Mouse (Mus musculus) embryonic facial prominence, embryonic 10.5 days (tissue): ENCODE measurements around the gene Urad. TPM values are rescaled to one million over a fixed set of nuclear protein-coding genes. Genes with fewer than 3 reads are reported as not detected.

Experiments used
- DNase-seq: peaks from one replicate; pipeline ENCODE4 v3.0.0-alpha.2; 2017; ENCODE audit warnings: low spot score
- H3K27ac ChIP-seq: fragments of 300-500 bp; sonication (generic); replicated peaks from 2 replicates; pipeline ENCODE4 v1.5.1; 2016; ENCODE audit warnings: mild to moderate bottlenecking
- H3K27me3 ChIP-seq: fragments of 300-500 bp; sonication (generic); replicated peaks from 2 replicates; pipeline ENCODE4 v1.6.1; 2016; ENCODE audit warnings: low read depth, mild to moderate bottlenecking; ENCODE audit not compliant: poor library complexity, severe bottlenecking
- H3K36me3 ChIP-seq: fragments of 300-500 bp; sonication (generic); replicated peaks from 2 replicates; pipeline ENCODE4 v1.6.1; 2016; ENCODE audit warnings: mild to moderate bottlenecking, moderate library complexity
- H3K4me1 ChIP-seq: fragments of 300-500 bp; sonication (generic); 2 replicates; pipeline ENCODE4 v1.6.1; 2016
- H3K4me3 ChIP-seq: fragments of 300-500 bp; sonication (generic); 2 replicates; pipeline ENCODE4 v1.5.1; 2016; ENCODE audit warnings: mild to moderate bottlenecking, moderate library complexity
- H3K9me3 ChIP-seq: fragments of 300-500 bp; sonication (generic); 2 replicates; pipeline ENCODE4 v1.6.1; 2016; ENCODE audit warnings: mild to moderate bottlenecking
- WGBS: fragments of 180-500 bp; shearing (Covaris S2); methylation state at CpG from one replicate; pipeline ENCODE4 v1.1.7; 2016; 5-methylcytosine and 5-hydroxymethylcytosine counted together
- polyA plus RNA-seq: library from polyadenylated mRNA; unstranded; fragments of >200 nt; fragmentation: Nextera tagmentation; extraction: Ambion mirVana; gene quantifications from 2 replicates; pipeline ENCODE4 v1.2.1, GENCODE M21; 2016

Gene Urad
- polyA plus RNA-seq, 1 experiment from 2014 or later: not detected

GRCm38 (mm10) chr5:147291764-147292505 lies 30.3 kb downstream of the Urad start:
- peak; percentile 8 for DNase-seq
- no peaks in the 10 kb centered on the region for H3K9me3 ChIP-seq
- WGBS: 33% methylated on average over 16 of the region's 16 CpGs
- no peak overlapping the region for H3K27ac ChIP-seq
- no peaks in the 10 kb centered on the region for H3K36me3 ChIP-seq
- H3K4me3 ChIP-seq: no peak overlapping the region
- peaks cover 9% of the 10 kb centered on the region; the same call in 1 of the 2 replicates for H3K4me1 ChIP-seq
- H3K27me3 ChIP-seq: peaks cover 82% of the 10 kb centered on the region

- Histone ChIP-seq H3K4me1 (no peaks in the 10 kb centered on the region), H3K9me3 (no peaks in the 10 kb centered on the region), H3K27me3 (peaks cover 63% of the 10 kb centered on the region), H3K36me3 (no peaks in the 10 kb centered on the region), H3K27ac (no peak overlapping the region), H3K4me3 (no peak overlapping the region)
- no peak for DNase-seq
- WGBS: 71% methylated on average over 4 of the region's 4 CpGs
These were observed 37.9 kb downstream of the Urad start for GRCm38 (mm10) chr5:147284365-147284764.

GRCm38 (mm10) chr5:147277547-147277925 lies 44.7 kb downstream of the Urad start:
- Histone ChIP-seq H3K27me3 (peaks cover 100% of the 10 kb centered on the region), H3K36me3 (no peaks in the 10 kb centered on the region), H3K4me3 (no peak overlapping the region), H3K4me1 (peaks cover 6% of the 10 kb centered on the region; the same call in 1 of the 2 replicates), H3K9me3 (0 out of 2 replicates have a peak, but pooled peaks cover 2% of the 10 kb centered on the region), H3K27ac (no peak overlapping the region)
- under 1% methylated on average over 13 of the region's 13 CpGs for WGBS
- DNase-seq: peak; percentile 20

- Histone ChIP-seq H3K27ac (no peak overlapping the region), H3K9me3 (0 out of 2 replicates have a peak, but pooled peaks cover 2% of the 10 kb centered on the region), H3K27me3 (peaks cover 100% of the 10 kb centered on the region), H3K4me1 (peaks cover 6% of the 10 kb centered on the region; the same call in 1 of the 2 replicates), H3K4me3 (no peak overlapping the region), H3K36me3 (no peaks in the 10 kb centered on the region)
- under 1% methylated on average over 18 of the region's 18 CpGs for WGBS
- peak; percentile 40 for DNase-seq
These were observed 45.3 kb downstream of the Urad start for GRCm38 (mm10) chr5:147276701-147277546.

- DNase-seq: no peak
- peaks cover 6% of the 10 kb centered on the region; the same call in 1 of the 2 replicates for H3K4me1 ChIP-seq
- peaks cover 100% of the 10 kb centered on the region for H3K27me3 ChIP-seq
- no peaks in the 10 kb centered on the region for H3K36me3 ChIP-seq
- no peak overlapping the region for H3K27ac ChIP-seq
- no peak overlapping the region for H3K4me3 ChIP-seq
- 0 out of 2 replicates have a peak, but pooled peaks cover 2% of the 10 kb centered on the region for H3K9me3 ChIP-seq
- WGBS: 12% methylated on average over 3 of the region's 3 CpGs
These were observed 46.5 kb downstream of the Urad start for GRCm38 (mm10) chr5:147275761-147276160.

GRCm38 (mm10) chr5:147274174-147275141 lies 47.8 kb downstream of the Urad start:
- H3K36me3 ChIP-seq: no peaks in the 10 kb centered on the region
- peaks cover 11% of the 10 kb centered on the region for H3K4me1 ChIP-seq
- H3K4me3 ChIP-seq: no peak overlapping the region
- H3K9me3 ChIP-seq: 0 out of 2 replicates have a peak, but pooled peaks cover 2% of the 10 kb centered on the region
- no peak overlapping the region for H3K27ac ChIP-seq
- peaks cover 100% of the 10 kb centered on the region for H3K27me3 ChIP-seq
- peak; percentile 58 for DNase-seq
- 1% methylated on average over 48 of the region's 48 CpGs for WGBS

GRCm38 (mm10) chr5:147272808-147273345 lies 49.4 kb downstream of the Urad start:
- peak; percentile 53 for DNase-seq
- Histone ChIP-seq H3K9me3 (0 out of 2 replicates have a peak, but pooled peaks cover 2% of the 10 kb centered on the region), H3K27ac (no peak overlapping the region), H3K4me3 (no peak overlapping the region), H3K27me3 (peaks cover 100% of the 10 kb centered on the region), H3K36me3 (no peaks in the 10 kb centered on the region), H3K4me1 (peaks cover 11% of the 10 kb centered on the region)
- WGBS: 2% methylated on average over 10 of the region's 10 CpGs

- H3K9me3 ChIP-seq: 0 out of 2 replicates have a peak, but pooled peaks cover 2% of the 10 kb centered on the region
- H3K36me3 ChIP-seq: no peaks in the 10 kb centered on the region
- WGBS: 2% methylated on average over 12 of the region's 12 CpGs
- peaks cover 100% of the 10 kb centered on the region for H3K27me3 ChIP-seq
- DNase-seq: peak; percentile 40
- no peak overlapping the region for H3K4me3 ChIP-seq
- no peak overlapping the region for H3K27ac ChIP-seq
- H3K4me1 ChIP-seq: peaks cover 8% of the 10 kb centered on the region; the same call in 1 of the 2 replicates
These were observed 50.0 kb downstream of the Urad start for GRCm38 (mm10) chr5:147272046-147272807.

- DNase-seq: peak; percentile 45
- WGBS: under 1% methylated on average over 29 of the region's 29 CpGs
These were observed 51.3 kb downstream of the Urad start for GRCm38 (mm10) chr5:147270673-147271655.

More at GRCm38 (mm10) chr5:147270673-147271655, 51.3 kb downstream of the Urad start:
- H3K27me3 ChIP-seq: peaks cover 100% of the 10 kb centered on the region
- H3K27ac ChIP-seq: no peak overlapping the region
- 0 out of 2 replicates have a peak, but pooled peaks cover 2% of the 10 kb centered on the region for H3K9me3 ChIP-seq
- no peak overlapping the region for H3K4me3 ChIP-seq
- no peaks in the 10 kb centered on the region for H3K36me3 ChIP-seq
- H3K4me1 ChIP-seq: peaks cover 8% of the 10 kb centered on the region; the same call in 1 of the 2 replicates
